Comparison of ENCODE assay signal across 8 mouse cellular contexts in genomic region chr6:35253474-35253873, GRCm38 (mm10). TPM values are rescaled to one million over a fixed set of nuclear protein-coding genes. Genes with fewer than 3 reads are reported as not detected.
DNase-seq lines count a peak whose midpoint lies in the region; ATAC-seq and TF ChIP-seq lines count a peak whose summit lies in the region.

No protein-coding gene starts in this region.

- H3K27me3 ChIP-seq in kidney, embryonic 16.5 days (ENCODE audit: insufficient read depth, low read length) = no peaks in the 10 kb centered on the region
- no peaks in the 10 kb centered on the region for H3K27me3 ChIP-seq in intestine, postnatal 0 days (replicated peaks; ENCODE audit: control insufficient read depth, insufficient read depth, low read length)
- H3K27me3 ChIP-seq in neural tube, embryonic 12.5 days (replicated peaks) = no peaks in the 10 kb centered on the region

- H3K4me3 ChIP-seq in kidney, embryonic 16.5 days (ENCODE audit: low read length) = peak overlapping the region; percentile 86
- H3K4me3 ChIP-seq in embryonic fibroblast, embryonic 13.5 days (ENCODE audit: insufficient read depth, low read length) = peak overlapping the region; percentile 83
- peak overlapping the region; percentile 60 for H3K4me3 ChIP-seq in intestine, postnatal 0 days (ENCODE audit: low read depth, low read length)
- H3K4me3 ChIP-seq in neural tube, embryonic 12.5 days = peak overlapping the region; percentile 75

- no peak for DNase-seq in kidney, postnatal 36 days
- no peak for DNase-seq in cerebellum, adult 9-11 months
- no peak for DNase-seq in thymus, postnatal 36 days
- DNase-seq in ovary, postnatal 36 days (ENCODE audit: low spot score) = no peak

- H3K4me2 ChIP-seq in kidney, embryonic 16.5 days (replicated peaks; ENCODE audit: low read depth, low read length) = peak overlapping the region; percentile 83
- peak overlapping the region; percentile 67 for H3K4me2 ChIP-seq in intestine, postnatal 0 days (replicated peaks; ENCODE audit: low read depth)
- peak overlapping the region; percentile 75 for H3K4me2 ChIP-seq in neural tube, embryonic 12.5 days (replicated peaks)

- TF ChIP-seq POLR2A in embryonic fibroblast, embryonic 13.5 days (IDR thresholded peaks at IDR 0.05; ENCODE audit: low read depth, low read length) = peak; percentile 27; the same call in 1 of the 2 replicates

- no peak for ATAC-seq in kidney, embryonic 16.5 days (ENCODE audit: low FRiP score, low TSS enrichment)
- no peak for ATAC-seq in intestine, postnatal 0 days
- no peak for ATAC-seq in neural tube, embryonic 12.5 days (ENCODE audit: low FRiP score, low read depth)

- no peaks in the 10 kb centered on the region for H3K36me3 ChIP-seq in kidney, embryonic 16.5 days (ENCODE audit: insufficient read depth, low read length)
- H3K36me3 ChIP-seq in intestine, postnatal 0 days (ENCODE audit: control insufficient read depth, insufficient read depth) = 0 out of 2 replicates have a peak, but pooled peaks cover 3% of the 10 kb centered on the region
- H3K36me3 ChIP-seq in neural tube, embryonic 12.5 days = no peaks in the 10 kb centered on the region

- H3K9ac ChIP-seq in kidney, embryonic 16.5 days (replicated peaks; ENCODE audit: low read length) = peak overlapping the region; percentile 79
- peak overlapping the region; percentile 71; the same call in 1 of the 2 replicates for H3K9ac ChIP-seq in intestine, postnatal 0 days (ENCODE audit: low read depth, low read length)
- peak overlapping the region; percentile 74 for H3K9ac ChIP-seq in neural tube, embryonic 12.5 days

- no peak for TF ChIP-seq CTCF in embryonic fibroblast, embryonic 13.5 days (IDR thresholded peaks at IDR 0.05; ENCODE audit: borderline replicate concordance, insufficient read depth, low read length)
- no peak for TF ChIP-seq CTCF in intestine, postnatal 0 days (IDR thresholded peaks at IDR 0.05; ENCODE audit: low read depth)

- H3K9me3 ChIP-seq in kidney, embryonic 16.5 days (ENCODE audit: low read length) = no peaks in the 10 kb centered on the region
- H3K9me3 ChIP-seq in intestine, postnatal 0 days (ENCODE audit: control insufficient read depth) = no peaks in the 10 kb centered on the region
- H3K9me3 ChIP-seq in neural tube, embryonic 12.5 days = no peaks in the 10 kb centered on the region

- H3K4me1 ChIP-seq in kidney, embryonic 16.5 days (ENCODE audit: insufficient read depth, low read length) = peaks cover 43% of the 10 kb centered on the region
- peaks cover 12% of the 10 kb centered on the region for H3K4me1 ChIP-seq in embryonic fibroblast, embryonic 13.5 days (ENCODE audit: control insufficient read depth, insufficient read depth, low read length)
- H3K4me1 ChIP-seq in intestine, postnatal 0 days (replicated peaks; ENCODE audit: control insufficient read depth, insufficient read depth, low read length) = peaks cover 5% of the 10 kb centered on the region; the same call in 1 of the 2 replicates
- H3K4me1 ChIP-seq in neural tube, embryonic 12.5 days = peaks cover 22% of the 10 kb centered on the region

- WGBS in kidney, embryonic 16.5 days = 38% methylated on average over 5 of the region's 5 CpGs
- 39% methylated on average over 5 of the region's 5 CpGs for WGBS in intestine, postnatal 0 days
- 43% methylated on average over 5 of the region's 5 CpGs for WGBS in neural tube, embryonic 12.5 days

- H3K27ac ChIP-seq in kidney, embryonic 16.5 days (ENCODE audit: low read length) = peak overlapping the region; percentile 76; the same call in 1 of the 2 replicates
- H3K27ac ChIP-seq in embryonic fibroblast, embryonic 13.5 days (ENCODE audit: insufficient read depth, low read length) = peak overlapping the region; percentile 91
- H3K27ac ChIP-seq in intestine, postnatal 0 days (ENCODE audit: low read depth, low read length) = peak overlapping the region; percentile 82; the same call in 1 of the 2 replicates
- H3K27ac ChIP-seq in neural tube, embryonic 12.5 days = no peak overlapping the region

RNA-seq across cellular contexts. Expression of gene Slc13a4, which starts 54.5 kb away (rescaled TPM):
- polyA plus RNA-seq in kidney, embryonic 16.5 days (2015; fragmentation: Nextera tagmentation; extraction: Ambion mirVana) = 0.23 and 0.41 TPM in 2 replicates
- polyA plus RNA-seq in embryonic fibroblast, embryonic 13.5 days (2011; ENCODE audit: insufficient read length, low read depth, missing spikeins) = not detected in 2 replicates
- polyA plus RNA-seq in intestine, postnatal 0 days (2015; fragmentation: Nextera tagmentation; extraction: Ambion mirVana) = 0.72 and 0.76 TPM in 2 replicates
- 0.34 and 0.38 TPM in 2 replicates for polyA plus RNA-seq in neural tube, embryonic 12.5 days (2016; fragmentation: Nextera tagmentation; extraction: Ambion mirVana)
